Mouse (Mus musculus): ENCODE measurements at regions not wholly inside any gene's neighbourhood (a gene's known extent, or its start where the extent isn't known, plus 50 kb on each side); places are given as distances from the start of the nearest gene placed in this dataset.

- no peaks in the 10 kb centered on the region for H3K4me1 ChIP-seq
- H3K9ac ChIP-seq = no peak overlapping the region
- no peak for ATAC-seq
- H3K9me3 ChIP-seq (replicated peaks) = 0 out of 2 replicates have a peak, but pooled peaks cover 4% of the 10 kb centered on the region
- H3K4me2 ChIP-seq = no peak overlapping the region
- no peak overlapping the region for H3K27ac ChIP-seq
- 41% methylated on average over 5 of the region's 5 CpGs for WGBS (ENCODE audit: insufficient replicate concordance)
- no peak overlapping the region for H3K4me3 ChIP-seq
- no peaks in the 10 kb centered on the region for H3K36me3 ChIP-seq
- H3K27me3 ChIP-seq (replicated peaks) = no peaks in the 10 kb centered on the region
These were observed 613.1 kb upstream of the Auts2 start for GRCm38 (mm10) chr5:133156115-133156857.

GRCm38 (mm10) chr5:133145996-133146395 is 602.9 kb upstream of the Auts2 start:
- Histone ChIP-seq H3K27ac (no peak overlapping the region), H3K9ac (no peak overlapping the region), H3K36me3 (no peaks in the 10 kb centered on the region), H3K4me3 (no peak overlapping the region), H3K9me3 (replicated peaks) (peaks cover 4% of the 10 kb centered on the region; the same call in 1 of the 2 replicates), H3K27me3 (replicated peaks) (no peaks in the 10 kb centered on the region), H3K4me2 (no peak overlapping the region), H3K4me1 (no peaks in the 10 kb centered on the region)
- no peak for ATAC-seq

- Histone ChIP-seq H3K27ac (no peak overlapping the region), H3K27me3 (replicated peaks) (no peaks in the 10 kb centered on the region), H3K9me3 (replicated peaks) (peaks cover 4% of the 10 kb centered on the region; the same call in 1 of the 2 replicates), H3K4me1 (no peaks in the 10 kb centered on the region), H3K4me3 (no peak overlapping the region), H3K9ac (no peak overlapping the region), H3K4me2 (no peak overlapping the region), H3K36me3 (no peaks in the 10 kb centered on the region)
- 88% methylated on average over 1 of the region's 1 CpGs for WGBS (ENCODE audit: insufficient replicate concordance)
- peak; percentile 35; the same call in 1 of the 2 replicates for ATAC-seq
These were observed 600.5 kb upstream of the Auts2 start for GRCm38 (mm10) chr5:133143679-133144078.

GRCm38 (mm10) chr5:133142401-133143115 is 599.4 kb upstream of the Auts2 start:
- H3K27me3 ChIP-seq (replicated peaks) = no peaks in the 10 kb centered on the region
- H3K36me3 ChIP-seq = no peaks in the 10 kb centered on the region
- H3K9ac ChIP-seq = no peak overlapping the region
- H3K27ac ChIP-seq = no peak overlapping the region
- no peak overlapping the region for H3K4me3 ChIP-seq
- no peak overlapping the region for H3K4me2 ChIP-seq
- H3K4me1 ChIP-seq = no peaks in the 10 kb centered on the region
- WGBS (ENCODE audit: insufficient replicate concordance) = 64% methylated on average over 11 of the region's 11 CpGs
- no peak for ATAC-seq
- H3K9me3 ChIP-seq (replicated peaks) = peaks cover 4% of the 10 kb centered on the region; the same call in 1 of the 2 replicates

GRCm38 (mm10) chr5:133131042-133131441 is 587.9 kb upstream of the Auts2 start:
- no peaks in the 10 kb centered on the region; the same call in 1 of the 2 replicates for H3K9me3 ChIP-seq (replicated peaks)
- no peak for ATAC-seq
- no peaks in the 10 kb centered on the region for H3K36me3 ChIP-seq
- H3K4me1 ChIP-seq = no peaks in the 10 kb centered on the region
- H3K4me3 ChIP-seq = no peak overlapping the region
- no peak overlapping the region for H3K27ac ChIP-seq
- no peak overlapping the region for H3K9ac ChIP-seq
- H3K4me2 ChIP-seq = no peak overlapping the region
- WGBS (ENCODE audit: insufficient replicate concordance) = 68% methylated on average over 2 of the region's 2 CpGs
- no peaks in the 10 kb centered on the region for H3K27me3 ChIP-seq (replicated peaks)

- Histone ChIP-seq H3K9me3 (replicated peaks) (no peaks in the 10 kb centered on the region; the same call in 1 of the 2 replicates), H3K36me3 (no peaks in the 10 kb centered on the region), H3K27ac (no peak overlapping the region), H3K27me3 (replicated peaks) (no peaks in the 10 kb centered on the region), H3K4me3 (no peak overlapping the region), H3K4me1 (no peaks in the 10 kb centered on the region), H3K4me2 (no peak overlapping the region), H3K9ac (no peak overlapping the region)
- no peak for ATAC-seq
- WGBS (ENCODE audit: insufficient replicate concordance) = 47% methylated on average over 6 of the region's 6 CpGs
These were observed 587.2 kb upstream of the Auts2 start for GRCm38 (mm10) chr5:133130316-133130715.

- no peaks in the 10 kb centered on the region for H3K36me3 ChIP-seq
- no peaks in the 10 kb centered on the region for H3K4me1 ChIP-seq
- no peak for ATAC-seq
These were observed 581.1 kb upstream of the Auts2 start for GRCm38 (mm10) chr5:133124223-133124622.

GRCm38 (mm10) chr5:133113946-133114345 is 570.8 kb upstream of the Auts2 start:
- no peak overlapping the region for H3K4me3 ChIP-seq
- no peaks in the 10 kb centered on the region for H3K36me3 ChIP-seq
- no peaks in the 10 kb centered on the region for H3K27me3 ChIP-seq (replicated peaks)
- no peaks in the 10 kb centered on the region for H3K4me1 ChIP-seq
- H3K9ac ChIP-seq = no peak overlapping the region
- 72% methylated on average over 4 of the region's 4 CpGs for WGBS (ENCODE audit: insufficient replicate concordance)
- ATAC-seq = no peak
- H3K4me2 ChIP-seq = no peak overlapping the region
- H3K9me3 ChIP-seq (replicated peaks) = no peaks in the 10 kb centered on the region
- no peak overlapping the region for H3K27ac ChIP-seq

More at GRCm38 (mm10) chr5:133124223-133124622, 581.1 kb upstream of the Auts2 start:
- Histone ChIP-seq H3K4me3 (no peak overlapping the region), H3K27me3 (replicated peaks) (no peaks in the 10 kb centered on the region), H3K27ac (no peak overlapping the region), H3K9me3 (replicated peaks) (no peaks in the 10 kb centered on the region), H3K4me2 (no peak overlapping the region), H3K9ac (no peak overlapping the region)
- 72% methylated on average over 2 of the region's 2 CpGs for WGBS (ENCODE audit: insufficient replicate concordance)

- no peaks in the 10 kb centered on the region for H3K4me1 ChIP-seq
- ATAC-seq = no peak
These were observed 570.0 kb upstream of the Auts2 start for GRCm38 (mm10) chr5:133113183-133113582.

GRCm38 (mm10) chr5:133106691-133107354 is 563.7 kb upstream of the Auts2 start:
- Histone ChIP-seq H3K27me3 (replicated peaks) (no peaks in the 10 kb centered on the region), H3K36me3 (no peaks in the 10 kb centered on the region), H3K4me1 (no peaks in the 10 kb centered on the region), H3K27ac (no peak overlapping the region), H3K4me3 (no peak overlapping the region), H3K9me3 (replicated peaks) (no peaks in the 10 kb centered on the region), H3K4me2 (no peak overlapping the region), H3K9ac (no peak overlapping the region)
- no peak for ATAC-seq
- 53% methylated on average over 8 of the region's 8 CpGs for WGBS (ENCODE audit: insufficient replicate concordance)

More at GRCm38 (mm10) chr5:133113183-133113582, 570.0 kb upstream of the Auts2 start:
- H3K27me3 ChIP-seq (replicated peaks) = no peaks in the 10 kb centered on the region
- H3K27ac ChIP-seq = no peak overlapping the region
- H3K4me2 ChIP-seq = no peak overlapping the region
- WGBS (ENCODE audit: insufficient replicate concordance) = 71% methylated on average over 2 of the region's 2 CpGs
- H3K9me3 ChIP-seq (replicated peaks) = no peaks in the 10 kb centered on the region
- H3K9ac ChIP-seq = no peak overlapping the region
- H3K36me3 ChIP-seq = no peaks in the 10 kb centered on the region
- no peak overlapping the region for H3K4me3 ChIP-seq

GRCm38 (mm10) chr5:133096340-133096739 is 553.2 kb upstream of the Auts2 start:
- Histone ChIP-seq H3K27ac (no peak overlapping the region), H3K4me2 (no peak overlapping the region), H3K27me3 (replicated peaks) (no peaks in the 10 kb centered on the region), H3K9ac (no peak overlapping the region), H3K4me3 (no peak overlapping the region), H3K36me3 (no peaks in the 10 kb centered on the region), H3K4me1 (no peaks in the 10 kb centered on the region), H3K9me3 (replicated peaks) (no peaks in the 10 kb centered on the region)
- WGBS (ENCODE audit: insufficient replicate concordance) = 48% methylated on average over 1 of the region's 1 CpGs
- no peak for ATAC-seq

- H3K27me3 ChIP-seq (replicated peaks) = no peaks in the 10 kb centered on the region
- ATAC-seq = no peak
- no peaks in the 10 kb centered on the region for H3K4me1 ChIP-seq
- H3K9ac ChIP-seq = no peak overlapping the region
- no peaks in the 10 kb centered on the region for H3K9me3 ChIP-seq (replicated peaks)
- no peak overlapping the region for H3K27ac ChIP-seq
- WGBS (ENCODE audit: insufficient replicate concordance) = 44% methylated on average over 1 of the region's 1 CpGs
- H3K36me3 ChIP-seq = no peaks in the 10 kb centered on the region
- H3K4me3 ChIP-seq = no peak overlapping the region
- H3K4me2 ChIP-seq = no peak overlapping the region
These were observed 541.7 kb upstream of the Auts2 start for GRCm38 (mm10) chr5:133084859-133085258.

Data from liver, embryonic 12.5 days (tissue).